Mouse (Mus musculus) frontal cortex, adult 2 months (tissue): ENCODE results near the gene Tnik. TPM values are rescaled to one million over a fixed set of nuclear protein-coding genes. Genes with fewer than 3 reads are reported as not detected.

Source experiments
- DNase-seq, 2 experiments: peaks; one replicate each; pipeline ENCODE4 v3.0.0; 2022; ENCODE audit warnings: low spot score in 1 of 2; ENCODE audit errors: extremely low spot score in 1 of 2
- polyA plus RNA-seq: library from polyadenylated mRNA; depleted of rRNA; stranded (reverse); fragments of >200 nt; gene quantifications from 2 replicates; pipeline ENCODE4 v1.2.3, GENCODE M21; 2012

Tnik gene
- polyA plus RNA-seq, 1 experiment: 129 TPM

- no peak for DNase-seq
Measured at GRCm38 (mm10) chr3:28694811-28695210, 431.8 kb downstream of the Tnik start.

- no peak for DNase-seq
Measured at GRCm38 (mm10) chr3:28695608-28696007, 432.6 kb downstream of the Tnik start.

GRCm38 (mm10) chr3:28696162-28696561 lies 433.1 kb downstream of the Tnik start:
- no peak for DNase-seq

GRCm38 (mm10) chr3:28697797-28698196 lies 434.8 kb downstream of the Tnik start, which contains the start of gene Slc2a2:
Slc2a2 (plus strand) TSS chr3:28697903.
- no peak for DNase-seq

GRCm38 (mm10) chr3:28699601-28700000 lies 436.6 kb downstream of the Tnik start:
- DNase-seq: no peak

GRCm38 (mm10) chr3:28705522-28706137 lies 442.6 kb downstream of the Tnik start:
- DNase-seq: no peak

GRCm38 (mm10) chr3:28706736-28707135 lies 443.7 kb downstream of the Tnik start:
- no peak for DNase-seq

- DNase-seq: peak in 1 of 2 experiments; percentile 17
Measured at GRCm38 (mm10) chr3:28709740-28710139, 446.7 kb downstream of the Tnik start.

- DNase-seq: no peak
Measured at GRCm38 (mm10) chr3:28713913-28714698, 451.1 kb downstream of the Tnik start.

GRCm38 (mm10) chr3:28718521-28718920 lies 455.5 kb downstream of the Tnik start:
- no peak for DNase-seq

GRCm38 (mm10) chr3:28721218-28721617 lies 458.2 kb downstream of the Tnik start:
- DNase-seq: no peak

- peak in 1 of 2 experiments; percentile 10 for DNase-seq
Measured at GRCm38 (mm10) chr3:28721838-28722237, 458.8 kb downstream of the Tnik start.

GRCm38 (mm10) chr3:28722531-28722930 lies 459.5 kb downstream of the Tnik start:
- DNase-seq: no peak

- no peak for DNase-seq
Measured at GRCm38 (mm10) chr3:28723534-28723933, 460.5 kb downstream of the Tnik start.

- DNase-seq: no peak
Measured at GRCm38 (mm10) chr3:28725203-28725602, 462.2 kb downstream of the Tnik start.
